Mouse (Mus musculus): ENCODE results near the gene Rnf31. TPM values are rescaled to one million over a fixed set of nuclear protein-coding genes. Genes with fewer than 3 reads are reported as not detected.

Gene Rnf31
- 10 to 100 TPM; 31.4 to 46.1 (median 38.0) TPM for total RNA-seq (2022)

DNA sequence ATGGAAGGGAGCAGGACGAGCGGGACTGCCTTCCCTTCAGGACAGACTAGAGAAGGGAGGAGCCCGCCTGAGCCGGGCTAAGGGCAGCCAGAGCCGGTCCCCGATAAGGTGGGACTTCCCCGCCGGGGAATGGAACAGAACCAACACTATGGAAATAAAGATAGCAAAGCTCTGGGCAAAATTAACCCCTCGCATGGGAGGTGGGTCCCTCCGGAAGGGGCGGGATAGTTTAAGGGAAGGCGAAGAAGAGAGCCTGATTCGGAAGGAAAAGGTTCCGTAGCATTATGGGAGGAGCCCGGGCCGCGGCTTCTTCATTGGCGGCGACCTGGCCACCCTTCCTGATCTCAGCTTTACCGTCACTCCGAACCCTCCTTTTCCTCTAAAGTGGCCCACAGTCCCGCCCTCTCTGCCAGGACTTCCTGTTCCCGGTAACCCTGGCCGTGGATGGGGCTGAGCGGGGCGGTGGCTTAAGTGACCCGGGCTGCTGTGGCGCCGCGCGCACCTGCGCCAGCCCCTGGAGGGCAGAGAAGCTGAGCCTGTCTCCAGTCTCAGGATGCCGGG lies at the start of gene Rnf31:
Rnf31 (plus strand) TSS at position 378 of the 561 bp plus-strand sequence.
- DNase-seq (ENCODE audit: low spot score in 2 of 2), result peak; percentile 77 to 94

- no peak for DNase-seq (ENCODE audit: low spot score in 2 of 2)
Observed at GRCm38 (mm10) chr14:55542268-55542667, 49.2 kb upstream of the Rnf31 start.

DNA sequence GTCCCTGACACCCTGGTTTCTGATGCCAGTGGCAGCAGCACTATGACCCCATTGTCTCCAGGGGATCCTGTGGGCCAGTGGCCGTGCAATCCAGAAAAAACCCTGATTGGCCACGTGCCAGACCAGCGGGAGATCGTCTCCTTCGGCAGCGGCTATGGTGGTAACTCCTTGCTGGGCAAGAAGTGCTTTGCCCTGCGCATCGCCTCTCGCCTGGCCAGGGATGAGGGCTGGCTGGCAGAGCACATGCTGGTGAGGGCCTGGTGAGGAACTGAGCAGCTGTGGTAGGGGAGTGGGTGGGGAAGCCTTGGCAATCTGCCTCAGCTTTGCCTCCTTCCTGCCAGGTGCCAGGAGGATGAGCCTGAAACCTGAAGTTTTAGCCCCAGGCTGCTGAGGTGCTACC lies 47.2 kb upstream of the Rnf31 start:
- no peak for DNase-seq (ENCODE audit: low spot score in 2 of 2)

- no peak for DNase-seq (ENCODE audit: low spot score in 2 of 2)
Observed at GRCm38 (mm10) chr14:55550191-55550590, 41.3 kb upstream of the Rnf31 start.

DNA sequence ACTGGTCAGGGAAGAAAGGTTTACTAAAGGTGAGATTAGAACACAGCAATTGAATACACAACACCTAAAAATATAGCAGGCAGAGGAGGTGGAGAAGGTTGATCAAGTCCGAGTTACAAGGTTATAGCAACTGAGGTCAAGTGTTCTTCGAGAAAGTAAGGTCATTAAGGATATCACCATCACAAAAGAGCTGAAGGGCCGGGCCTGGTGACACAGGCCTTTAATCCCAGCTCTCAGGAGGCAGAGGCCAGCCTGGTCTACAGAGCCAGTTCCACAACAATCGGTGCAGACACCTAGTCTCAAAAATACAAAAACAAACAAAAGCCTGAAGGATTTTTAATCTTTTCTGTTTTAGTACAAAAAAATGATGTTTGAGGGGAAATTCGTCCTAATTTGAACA lies 40.2 kb upstream of the Rnf31 start:
- DNase-seq (ENCODE audit: low spot score in 2 of 2), result no peak

DNA sequence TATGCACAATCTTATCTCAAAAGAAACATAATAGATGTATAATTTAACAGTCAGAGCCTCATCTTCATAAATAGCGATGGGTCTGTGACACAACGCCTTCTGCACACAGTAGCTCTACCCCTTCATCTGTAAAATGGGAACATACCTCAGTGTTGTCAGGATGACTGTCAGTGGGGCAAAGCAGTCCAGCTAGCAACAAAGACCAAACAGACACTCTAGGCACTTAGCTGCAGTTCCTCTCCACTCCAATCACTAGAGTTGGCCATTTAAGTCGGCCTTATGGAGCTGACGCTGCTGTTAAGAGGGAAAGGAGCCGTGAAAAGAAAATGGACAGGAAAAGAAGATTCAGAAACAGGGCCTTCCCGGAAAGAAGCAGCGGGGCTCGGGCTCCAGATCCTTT lies 39.7 kb upstream of the Rnf31 start:
- no peak for DNase-seq (ENCODE audit: low spot score in 2 of 2)

- DNase-seq (ENCODE audit: low spot score in 2 of 2), result no peak
Observed at GRCm38 (mm10) chr14:55554635-55555034, 36.9 kb upstream of the Rnf31 start.

- no peak for DNase-seq (ENCODE audit: low spot score in 2 of 2)
Observed at GRCm38 (mm10) chr14:55555788-55556187, 35.7 kb upstream of the Rnf31 start.

DNA sequence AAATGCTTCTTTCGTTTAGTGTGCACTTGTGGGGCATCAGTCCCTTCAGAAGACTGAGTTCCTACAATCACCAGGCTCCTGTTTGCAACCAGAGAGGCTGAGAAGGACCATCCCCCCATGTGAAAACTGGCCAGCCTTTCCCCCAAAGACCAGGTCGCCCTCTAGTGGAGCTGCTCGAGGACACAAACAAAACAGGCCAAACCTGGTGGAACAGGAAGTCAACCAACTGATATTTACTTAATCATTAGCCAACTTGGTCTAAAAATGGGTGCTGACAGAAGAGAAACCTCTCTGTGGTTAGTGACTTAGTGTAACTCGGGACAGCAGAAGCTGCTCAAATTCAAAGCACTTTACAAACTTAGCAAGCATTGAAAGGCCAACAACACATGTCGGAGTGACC lies 34.5 kb upstream of the Rnf31 start:
- DNase-seq (ENCODE audit: low spot score in 2 of 2), result no peak

GRCm38 (mm10) chr14:55557587-55557986 lies 33.9 kb upstream of the Rnf31 start:
- DNase-seq (ENCODE audit: low spot score in 2 of 2), result no peak

- no peak for DNase-seq (ENCODE audit: low spot score in 2 of 2)
Observed at GRCm38 (mm10) chr14:55558740-55559448, 32.6 kb upstream of the Rnf31 start.

- DNase-seq (ENCODE audit: low spot score in 2 of 2), result peak; percentile 83 to 87
Observed at GRCm38 (mm10) chr14:55559799-55560201, 31.7 kb upstream of the Rnf31 start, which contains the start of gene Dcaf11. Gene Dcaf11, plus strand, starts transcription at chr14:55560006.

- DNase-seq (ENCODE audit: low spot score in 2 of 2), result peak; percentile 96 to 100
Observed at GRCm38 (mm10) chr14:55560202-55561073, 31.1 kb upstream of the Rnf31 start, which contains the start of gene A730061H03Rik. Gene A730061H03Rik, minus strand, starts transcription at chr14:55560406.

DNA sequence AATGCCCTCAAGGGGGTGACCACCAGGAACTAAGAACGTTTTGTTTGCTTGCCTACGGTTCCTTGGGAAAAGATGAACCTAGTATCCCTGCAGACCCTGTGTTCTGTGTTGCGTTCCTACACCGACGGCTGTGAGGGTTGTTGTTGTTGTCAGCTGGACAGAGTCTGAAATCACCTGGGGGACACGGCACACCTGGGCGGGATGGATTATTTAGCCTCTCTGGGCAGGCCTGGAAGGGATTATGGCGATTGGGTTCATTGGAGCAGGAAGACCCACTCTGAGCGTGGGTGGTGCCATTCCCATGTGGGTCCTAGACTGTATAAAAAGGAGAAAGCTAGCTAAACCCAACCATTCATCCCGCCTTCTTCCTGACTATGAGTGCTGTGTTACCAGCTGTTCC lies 29.6 kb upstream of the Rnf31 start:
- DNase-seq (ENCODE audit: low spot score in 2 of 2), result no peak

DNA sequence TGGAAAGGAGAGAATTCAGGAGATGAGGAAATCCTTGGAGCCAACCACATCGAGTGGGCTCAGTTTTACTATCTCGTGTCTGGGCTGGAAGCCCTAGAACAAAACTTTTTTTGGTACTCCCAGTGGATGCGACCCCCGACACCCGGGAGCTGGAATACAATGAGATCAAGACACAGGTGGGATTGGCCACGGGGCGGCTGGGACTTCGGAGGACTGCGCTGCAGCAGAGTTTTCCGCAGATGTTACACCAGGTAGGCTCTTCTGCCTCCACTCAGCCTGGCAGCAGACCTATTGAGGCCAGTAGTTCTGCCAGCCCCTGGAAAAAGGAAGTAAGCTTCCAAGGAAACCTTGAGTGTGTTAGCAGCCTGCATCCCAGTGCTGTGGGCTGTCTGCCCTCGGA lies 28.3 kb upstream of the Rnf31 start:
- DNase-seq (ENCODE audit: low spot score in 2 of 2), result no peak

DNA sequence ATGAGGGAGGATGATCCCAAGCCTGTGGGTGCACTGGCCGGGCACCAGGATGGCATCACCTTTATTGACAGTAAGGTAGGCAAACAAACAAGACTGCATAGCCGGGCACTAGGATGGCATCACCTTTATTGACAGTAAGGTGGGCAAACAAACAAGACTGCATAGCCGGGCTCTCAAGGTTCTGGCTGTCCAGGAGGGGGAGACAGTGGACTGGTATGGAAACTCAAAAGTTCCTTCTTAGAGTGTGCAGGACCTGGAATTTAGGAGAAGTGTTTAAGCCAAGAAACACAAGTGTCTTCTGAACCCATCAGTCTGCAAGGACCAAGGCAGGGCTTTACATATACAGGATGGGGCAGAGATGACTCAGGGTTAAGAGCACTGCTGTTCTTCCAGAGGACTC lies 25.8 kb upstream of the Rnf31 start:
- DNase-seq (ENCODE audit: low spot score in 2 of 2), result no peak

GRCm38 (mm10) chr14:55567496-55567895 lies 24.0 kb upstream of the Rnf31 start:
- no peak for DNase-seq (ENCODE audit: low spot score in 2 of 2)

- no peak for DNase-seq (ENCODE audit: low spot score in 2 of 2)
Observed at GRCm38 (mm10) chr14:55570588-55570987, 20.9 kb upstream of the Rnf31 start.

GRCm38 (mm10) chr14:55571760-55572159 lies 19.7 kb upstream of the Rnf31 start:
- DNase-seq (ENCODE audit: low spot score in 2 of 2), result no peak

DNA sequence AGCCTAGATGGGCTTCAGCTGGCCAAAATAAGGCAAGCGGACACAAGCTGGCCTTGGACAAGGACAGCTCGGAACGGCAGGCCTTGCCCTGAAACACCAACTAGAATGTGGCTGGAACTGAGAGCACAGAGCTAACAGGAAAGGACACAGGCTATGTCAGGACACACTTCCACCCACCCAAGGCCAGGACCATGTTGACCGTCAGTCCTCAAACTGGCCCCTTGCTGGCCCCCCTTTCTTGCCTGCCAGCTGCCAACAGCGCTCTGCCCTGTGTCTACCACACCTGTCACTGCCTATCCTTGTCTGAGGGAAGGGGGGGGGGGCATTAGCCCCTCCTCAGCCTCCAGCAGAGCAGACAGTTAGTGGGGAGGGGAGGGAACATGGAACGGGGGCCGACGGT lies 16.2 kb upstream of the Rnf31 start, which contains the start of gene Fitm1:
Fitm1 (plus strand) TSS at position 316 of the 400 bp plus-strand sequence.
- DNase-seq (ENCODE audit: low spot score in 2 of 2), result no peak

DNA sequence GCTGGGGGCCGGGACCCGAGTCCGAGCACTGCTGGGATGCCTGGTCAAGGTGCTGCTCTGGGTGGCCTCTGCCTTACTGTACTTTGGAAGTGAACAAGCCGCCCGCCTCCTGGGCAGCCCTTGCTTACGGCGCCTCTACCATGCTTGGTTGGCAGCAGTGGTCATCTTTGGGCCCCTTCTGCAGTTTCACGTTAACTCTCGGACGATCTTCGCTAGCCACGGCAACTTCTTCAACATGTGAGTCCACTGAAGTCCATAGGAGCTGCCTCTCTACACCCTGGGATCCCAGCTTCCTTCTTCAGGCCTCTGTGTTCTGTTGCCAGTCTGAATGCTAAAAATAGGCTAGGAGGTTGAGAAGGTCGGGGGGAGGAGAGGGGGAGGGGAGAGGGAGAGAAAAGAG lies 15.8 kb upstream of the Rnf31 start:
- DNase-seq (ENCODE audit: low spot score in 2 of 2), result no peak

- peak in 1 of 2 experiments; percentile 65 for DNase-seq (ENCODE audit: low spot score in 2 of 2)
Observed at GRCm38 (mm10) chr14:55576376-55576775, 15.1 kb upstream of the Rnf31 start.

Data from left cerebral cortex, adult 8-10 months (tissue).